Mouse (Mus musculus): Measurements from ENCODE around the gene Osr1. TPM values are rescaled to one million over a fixed set of nuclear protein-coding genes. Genes with fewer than 3 reads are reported as not detected.

Gene Osr1
- total and polyA plus RNA-seq, 3 experiments = not detected

DNA sequence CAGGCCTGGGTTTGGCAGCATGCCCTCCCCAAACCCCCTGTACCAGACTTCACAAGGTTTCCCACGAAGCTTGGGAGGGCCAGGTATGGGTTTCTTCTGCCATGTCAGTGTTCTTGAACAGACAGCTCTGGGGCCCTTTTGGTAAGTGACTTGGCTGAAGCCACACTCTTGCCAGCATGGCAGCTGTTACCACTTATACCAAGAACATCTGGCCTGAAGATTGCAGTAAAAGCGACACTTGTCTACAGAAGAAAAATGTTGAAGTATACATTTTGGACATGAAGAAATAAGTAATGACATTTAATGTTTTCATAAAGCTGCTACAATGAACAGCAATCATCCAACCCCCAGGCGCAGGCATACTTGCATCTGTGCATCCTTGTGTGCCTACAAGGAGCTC lies 5.0 kb upstream of the Osr1 start:
- no peak overlapping the region for H3K27ac ChIP-seq (ENCODE audit: control insufficient read depth, low read depth, low read length)
- DNase-seq (ENCODE audit: low read depth, low spot score) = no peak
- no peaks in the 10 kb centered on the region for H3K27me3 ChIP-seq (ENCODE audit: control insufficient read depth in 1 of 2, insufficient read depth in 2 of 2, low read length in 2 of 2)
- no peaks in the 10 kb centered on the region for H3K9me3 ChIP-seq (replicated peaks; ENCODE audit: insufficient read depth, low read length)
- no peaks in the 10 kb centered on the region for H3K36me3 ChIP-seq (ENCODE audit: control insufficient read depth in 1 of 2, insufficient read depth in 2 of 2, low read length in 2 of 2)
- H3K79me2 ChIP-seq (ENCODE audit: control insufficient read depth, insufficient read depth, low read length, poor library complexity) = no peaks in the 10 kb centered on the region
- H3K4me3 ChIP-seq (ENCODE audit: control insufficient read depth in 1 of 2, insufficient read depth in 1 of 2, low read depth in 2 of 2, low read length in 2 of 2) = no peak overlapping the region
- TF ChIP-seq MAX (IDR thresholded peaks at IDR 0.05; ENCODE audit: low read length) (no peak), POLR2A (IDR thresholded peaks at IDR 0.05; ENCODE audit: control insufficient read depth in 1 of 2, insufficient read depth in 1 of 2, low read depth in 1 of 2, low read length in 2 of 2, poor library complexity in 1 of 2) (no peak), CHD2 (IDR thresholded peaks at IDR 0.05; ENCODE audit: low read length) (no peak)
- no peak overlapping the region for H3K9ac ChIP-seq (ENCODE audit: control insufficient read depth, low read depth, low read length, poor library complexity, severe bottlenecking)
- no peaks in the 10 kb centered on the region for H3K4me1 ChIP-seq (ENCODE audit: control insufficient read depth in 1 of 2, insufficient read depth in 2 of 2, low read length in 2 of 2)

DNA sequence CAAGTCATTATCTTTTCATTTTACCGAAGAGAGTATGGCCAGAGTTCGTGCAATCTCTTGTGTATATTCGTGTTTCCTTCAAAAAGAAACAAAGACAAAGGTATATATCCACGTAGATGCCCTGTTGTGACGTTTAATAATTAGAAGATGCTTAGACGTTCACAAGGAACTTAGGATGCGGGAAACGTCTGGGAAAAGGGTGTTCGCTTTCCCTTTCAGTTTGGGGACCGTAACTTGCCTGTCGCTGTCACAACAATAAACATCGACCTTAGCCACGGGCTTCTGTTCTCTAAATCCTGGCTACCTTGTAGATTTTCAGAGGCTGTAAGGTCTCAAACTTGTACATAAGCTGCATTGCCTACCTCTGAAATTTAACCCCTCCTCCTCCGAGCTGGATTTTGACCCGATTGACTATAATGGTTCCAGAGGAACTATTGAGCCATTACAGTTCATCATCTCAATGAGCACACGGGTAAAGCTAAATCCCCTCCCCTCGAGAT lies 630 bp downstream of the Osr1 start:
- H3K27me3 ChIP-seq (ENCODE audit: control insufficient read depth in 1 of 2, insufficient read depth in 2 of 2, low read length in 2 of 2) = no peaks in the 10 kb centered on the region
- no peak overlapping the region for H3K9ac ChIP-seq (ENCODE audit: control insufficient read depth, low read depth, low read length, poor library complexity, severe bottlenecking)
- H3K9me3 ChIP-seq (replicated peaks; ENCODE audit: insufficient read depth, low read length) = no peaks in the 10 kb centered on the region
- H3K36me3 ChIP-seq (ENCODE audit: control insufficient read depth in 1 of 2, insufficient read depth in 2 of 2, low read length in 2 of 2) = no peaks in the 10 kb centered on the region
- no peaks in the 10 kb centered on the region for H3K4me1 ChIP-seq (ENCODE audit: control insufficient read depth in 1 of 2, insufficient read depth in 2 of 2, low read length in 2 of 2)
- no peaks in the 10 kb centered on the region for H3K79me2 ChIP-seq (ENCODE audit: control insufficient read depth, insufficient read depth, low read length, poor library complexity)
- H3K4me3 ChIP-seq (ENCODE audit: control insufficient read depth in 1 of 2, insufficient read depth in 1 of 2, low read depth in 2 of 2, low read length in 2 of 2) = no peak overlapping the region
- no peak overlapping the region for H3K27ac ChIP-seq (ENCODE audit: control insufficient read depth, low read depth, low read length)
- DNase-seq (ENCODE audit: low read depth, low spot score) = no peak
- TF ChIP-seq JUND (IDR thresholded peaks at IDR 0.05; ENCODE audit: low read depth, low read length) (no peak), GATA1 (IDR thresholded peaks at IDR 0.05; ENCODE audit: low read depth, low read length) (no peak), TCF12 (IDR thresholded peaks at IDR 0.05; ENCODE audit: low read depth, low read length) (no peak), USF2 (IDR thresholded peaks at IDR 0.05; ENCODE audit: borderline replicate concordance in 1 of 2, insufficient read depth in 1 of 2, low read depth in 1 of 2, low read length in 2 of 2) (no peak), E2F4 (IDR thresholded peaks at IDR 0.05; ENCODE audit: borderline replicate concordance, low read depth, low read length) (no peak), ELF1 (IDR thresholded peaks at IDR 0.05; ENCODE audit: low read depth, low read length) (no peak), GABPA (IDR thresholded peaks at IDR 0.05; ENCODE audit: low read depth, low read length) (no peak), TAL1 (IDR thresholded peaks at IDR 0.05; ENCODE audit: low read length) (no peak), MYC (IDR thresholded peaks at IDR 0.05; ENCODE audit: low read depth, low read length) (no peak), NELFE (IDR thresholded peaks at IDR 0.05; ENCODE audit: low read depth, low read length) (no peak), MXI1 (IDR thresholded peaks at IDR 0.05; ENCODE audit: low read depth, low read length) (no peak), HCFC1 (IDR thresholded peaks at IDR 0.05; ENCODE audit: low read depth, low read length) (no peak), SMC3 (IDR thresholded peaks at IDR 0.05; ENCODE audit: low read depth, low read length) (no peak)
